Mouse (Mus musculus): ENCODE measurements at regions not wholly inside any gene's neighbourhood (a gene's known extent, or its start where the extent isn't known, plus 50 kb on each side); places are given as distances from the start of the nearest gene placed in this dataset.

- no peak for ATAC-seq
Measured at GRCm38 (mm10) chr16:93533205-93533604, 70.7 kb downstream of the Setd4 start.

DNA sequence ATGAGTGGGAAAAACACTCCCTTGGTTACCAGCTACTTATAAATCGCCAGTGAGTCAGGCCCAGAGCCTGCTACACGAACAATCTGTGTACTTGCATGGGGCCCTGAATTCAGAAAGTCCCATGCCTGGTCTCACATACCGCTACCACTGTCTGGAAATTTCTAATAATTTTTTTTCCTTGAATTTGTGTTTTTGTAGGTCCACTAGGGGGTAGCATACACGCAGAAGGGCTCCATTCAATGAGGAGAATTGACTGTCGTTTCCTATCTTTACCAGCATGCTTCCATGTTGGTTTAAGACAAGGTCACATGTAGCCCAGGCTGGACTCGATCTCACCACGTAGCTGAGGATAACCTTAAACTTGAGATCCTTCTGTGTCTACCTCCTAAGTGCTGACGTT lies 71.9 kb downstream of the Setd4 start:
- ATAC-seq, result no peak

- no peak for ATAC-seq
Measured at GRCm38 (mm10) chr16:93522485-93522884, 81.4 kb downstream of the Setd4 start.

DNA sequence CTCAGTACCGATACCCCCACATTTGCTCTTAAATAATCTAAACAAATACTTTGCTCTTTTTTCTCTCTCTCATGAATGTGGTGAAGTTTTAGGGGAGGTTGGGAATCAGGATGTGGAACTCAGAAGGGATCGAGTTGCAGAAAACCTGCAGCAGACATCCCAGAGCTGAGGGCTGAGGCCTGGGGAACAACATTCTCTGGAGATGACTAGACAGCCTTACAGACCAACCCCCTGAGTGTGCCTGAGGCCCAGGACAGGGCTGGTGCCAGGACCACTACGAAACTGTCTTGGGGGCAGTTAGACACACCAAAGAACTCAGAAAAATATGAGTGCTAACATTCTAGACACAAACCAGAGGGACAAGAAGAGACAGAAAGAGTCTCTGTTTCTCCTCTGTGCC lies 83.4 kb downstream of the Setd4 start:
- no peak for ATAC-seq

GRCm38 (mm10) chr16:93518620-93519019 lies 85.2 kb downstream of the Setd4 start:
- no peak for ATAC-seq

DNA sequence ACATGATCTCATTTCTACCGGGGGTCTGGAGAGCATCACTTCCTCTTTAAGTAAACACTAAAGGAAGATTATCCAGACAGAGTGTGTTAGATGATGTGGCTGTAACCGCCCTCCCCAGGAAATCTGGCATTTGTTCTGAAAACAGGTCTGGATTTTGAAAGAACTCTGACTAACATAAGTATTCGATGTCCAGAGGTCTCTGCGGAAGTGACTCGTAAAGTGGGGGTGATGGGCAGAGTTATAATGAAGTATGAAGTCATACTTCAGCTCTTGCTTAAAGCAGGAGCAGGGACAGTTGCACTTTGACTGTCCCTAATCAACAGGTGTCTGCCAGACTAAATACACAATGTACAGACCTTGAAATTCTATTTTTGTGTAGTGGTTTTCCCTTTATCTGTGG lies 87.1 kb downstream of the Setd4 start:
- ATAC-seq, result no peak

DNA sequence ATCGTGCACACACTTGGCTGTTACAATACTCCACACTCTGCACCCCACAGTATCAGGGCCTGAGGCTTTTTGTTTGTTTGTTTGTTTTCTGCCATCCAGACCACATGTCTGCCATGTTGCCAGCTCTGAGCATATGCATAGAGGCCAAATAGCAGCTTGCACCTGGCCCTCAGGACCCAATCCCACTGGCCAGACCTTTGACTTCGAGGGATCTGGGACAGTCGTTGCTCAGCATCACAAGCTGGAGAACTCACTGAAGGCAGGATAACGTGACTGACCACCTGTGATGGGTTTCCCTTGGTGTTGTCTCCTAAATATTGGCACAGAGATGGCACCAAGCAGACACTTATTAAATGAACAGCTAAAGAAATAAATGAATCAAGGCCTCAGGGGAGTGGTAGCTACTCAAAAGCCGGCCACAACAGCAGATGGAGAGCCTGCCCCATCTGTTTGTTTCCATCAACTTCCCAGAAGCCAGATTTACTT lies 88.4 kb downstream of the Setd4 start:
- no peak for ATAC-seq

GRCm38 (mm10) chr16:93513616-93514041 lies 90.2 kb downstream of the Setd4 start:
- no peak for ATAC-seq

GRCm38 (mm10) chr16:93511988-93512387 lies 91.9 kb downstream of the Setd4 start:
- no peak for ATAC-seq

DNA sequence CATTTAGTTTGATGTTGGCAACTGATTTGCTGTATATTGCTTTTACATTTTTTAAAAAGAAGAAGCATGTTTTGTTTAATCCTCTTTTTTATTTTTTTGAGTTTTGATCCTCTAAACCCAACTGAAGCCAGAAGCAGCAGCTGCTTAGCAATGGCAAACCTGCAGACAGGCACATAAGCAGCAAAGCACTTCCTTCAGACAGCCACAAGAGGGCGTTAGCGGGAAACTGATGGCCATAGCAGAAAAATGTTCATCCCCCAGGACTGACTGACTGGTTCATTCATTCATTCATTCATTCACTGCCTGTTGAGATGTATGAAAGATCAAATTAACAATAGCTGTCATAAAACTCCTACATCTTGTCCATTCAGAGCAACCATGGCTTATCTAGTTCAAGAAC lies 92.3 kb downstream of the Setd4 start:
- no peak for ATAC-seq

DNA sequence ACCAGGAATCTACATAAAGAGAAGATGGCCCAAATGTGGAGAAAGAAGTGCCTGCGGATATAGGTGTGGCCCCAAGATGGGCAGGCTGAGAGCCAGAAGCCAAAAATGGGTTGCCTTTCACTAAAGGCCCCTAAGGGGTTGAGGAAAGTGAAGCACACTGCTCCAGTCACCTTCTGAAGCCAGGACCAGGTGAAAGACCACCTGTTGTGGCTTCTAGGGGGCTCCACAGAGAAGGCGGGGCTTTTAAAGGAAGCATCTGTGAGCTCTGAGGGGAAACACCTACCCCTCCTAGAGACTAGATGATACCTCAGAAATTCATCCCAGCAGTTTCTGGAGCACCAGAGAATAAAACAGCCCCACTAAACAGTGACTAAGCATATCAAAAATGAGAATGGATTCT lies 105.1 kb downstream of the Setd4 start:
- no peak for ATAC-seq

GRCm38 (mm10) chr16:93493337-93494002 lies 110.4 kb downstream of the Setd4 start:
- no peak for ATAC-seq

DNA sequence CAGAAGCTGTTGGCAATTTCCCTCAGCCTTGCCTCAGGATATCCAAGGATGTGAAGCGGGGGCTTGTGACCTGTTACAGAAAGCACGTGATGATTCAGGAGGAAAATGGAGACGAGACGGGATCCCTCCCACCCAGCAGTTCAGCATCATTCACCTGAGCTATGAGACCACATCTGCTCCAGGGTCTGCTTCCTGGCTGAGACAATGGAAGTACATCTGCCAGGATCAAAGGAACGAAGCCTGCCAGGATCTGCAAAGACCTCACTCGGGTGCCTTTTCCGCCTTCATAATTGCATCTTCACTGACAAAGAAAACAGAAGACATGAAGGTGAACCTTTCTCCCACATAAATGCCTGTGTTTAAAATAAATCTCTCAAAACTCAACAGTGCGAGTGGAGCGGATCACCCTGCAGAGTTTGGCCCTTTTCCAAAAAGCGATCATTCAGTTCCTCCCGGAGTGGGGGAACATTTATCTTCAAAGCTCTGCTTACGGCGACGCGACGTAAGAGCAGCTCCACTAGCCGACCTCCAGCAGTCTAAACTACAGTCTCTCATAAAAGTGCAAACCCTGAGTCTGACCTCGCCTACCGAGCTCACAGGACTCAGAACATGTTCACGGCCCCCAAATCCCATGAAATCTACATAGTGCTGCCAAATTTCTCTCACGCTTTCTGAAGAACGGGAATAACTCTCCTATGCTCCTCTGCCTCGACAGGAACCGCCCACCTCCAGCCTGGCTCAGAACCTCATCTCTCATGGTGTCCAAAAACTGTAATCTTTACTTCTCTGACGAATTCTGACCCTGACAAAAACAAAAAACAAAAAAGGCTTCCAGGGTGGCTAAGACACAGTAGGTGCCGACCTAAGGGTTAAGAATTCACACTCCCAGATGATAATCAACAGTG lies 117.0 kb downstream of the Setd4 start:
- no peak for ATAC-seq

DNA sequence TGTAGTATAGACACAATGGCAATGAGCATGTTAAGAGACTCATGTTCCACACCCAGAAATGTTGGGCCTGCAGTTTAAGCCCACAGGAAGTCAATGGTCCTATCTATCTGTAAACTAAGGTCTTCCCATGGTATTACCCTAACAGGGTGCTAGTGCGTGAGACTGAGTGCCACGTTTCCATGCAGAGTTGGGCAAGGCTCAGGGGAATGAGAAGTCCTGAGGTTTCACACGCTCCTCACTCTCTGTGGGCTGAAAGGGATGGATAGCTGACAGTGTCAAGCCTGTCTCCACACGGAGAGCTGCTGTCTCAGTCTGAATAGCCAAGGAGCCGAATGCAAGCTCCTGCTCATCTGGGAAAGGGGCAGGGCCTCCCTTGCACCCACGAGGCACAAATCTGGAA lies 133.9 kb downstream of the Setd4 start:
- no peak for ATAC-seq

- ATAC-seq, result no peak
Measured at GRCm38 (mm10) chr16:93465741-93466140, 138.1 kb downstream of the Setd4 start.

DNA sequence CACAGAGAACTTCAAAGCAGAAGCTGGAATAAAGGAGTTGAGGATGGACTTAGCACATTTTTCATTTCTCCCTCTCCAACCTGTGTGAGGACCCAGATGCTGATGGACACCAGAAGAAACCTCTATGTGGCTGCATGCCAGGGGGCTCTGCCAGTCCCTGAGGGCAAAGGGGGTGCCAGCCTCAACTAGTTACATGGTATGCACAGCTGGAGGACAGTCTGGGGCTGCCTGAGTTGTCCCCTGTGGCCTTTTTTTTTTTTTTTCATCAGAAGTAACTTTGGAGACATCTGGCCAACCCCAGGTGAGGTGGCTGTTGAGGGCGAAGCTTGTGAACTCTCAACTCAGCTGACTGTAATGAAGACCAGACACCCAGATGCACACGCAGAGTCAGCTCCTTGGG lies 139.0 kb downstream of the Setd4 start:
- no peak for ATAC-seq

DNA sequence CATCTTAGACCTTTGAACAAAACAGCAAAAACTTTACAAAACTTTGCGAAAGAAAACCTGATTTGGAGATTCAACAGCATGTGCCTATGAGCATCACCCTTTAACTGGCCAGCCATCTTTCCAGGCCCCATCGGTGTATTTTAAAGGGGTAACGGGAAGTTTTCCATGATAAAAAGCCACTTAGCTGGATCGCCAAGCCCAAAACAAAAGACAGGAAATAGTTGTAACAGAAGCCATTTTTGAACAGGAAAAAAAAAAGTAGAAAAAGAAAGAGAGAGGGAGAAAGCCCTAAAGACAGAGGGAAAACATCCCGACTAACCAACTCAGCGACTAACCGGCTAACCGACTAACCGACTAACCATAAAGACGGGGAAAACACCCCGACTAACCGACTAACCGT lies 140.5 kb downstream of the Setd4 start:
- no peak for ATAC-seq

- ATAC-seq, result no peak
Measured at GRCm38 (mm10) chr16:93462286-93462610, 141.6 kb downstream of the Setd4 start.

GRCm38 (mm10) chr16:93461406-93462285 lies 142.2 kb downstream of the Setd4 start:
- no peak for ATAC-seq

GRCm38 (mm10) chr16:93459497-93460240 lies 144.2 kb downstream of the Setd4 start:
- no peak for ATAC-seq

DNA sequence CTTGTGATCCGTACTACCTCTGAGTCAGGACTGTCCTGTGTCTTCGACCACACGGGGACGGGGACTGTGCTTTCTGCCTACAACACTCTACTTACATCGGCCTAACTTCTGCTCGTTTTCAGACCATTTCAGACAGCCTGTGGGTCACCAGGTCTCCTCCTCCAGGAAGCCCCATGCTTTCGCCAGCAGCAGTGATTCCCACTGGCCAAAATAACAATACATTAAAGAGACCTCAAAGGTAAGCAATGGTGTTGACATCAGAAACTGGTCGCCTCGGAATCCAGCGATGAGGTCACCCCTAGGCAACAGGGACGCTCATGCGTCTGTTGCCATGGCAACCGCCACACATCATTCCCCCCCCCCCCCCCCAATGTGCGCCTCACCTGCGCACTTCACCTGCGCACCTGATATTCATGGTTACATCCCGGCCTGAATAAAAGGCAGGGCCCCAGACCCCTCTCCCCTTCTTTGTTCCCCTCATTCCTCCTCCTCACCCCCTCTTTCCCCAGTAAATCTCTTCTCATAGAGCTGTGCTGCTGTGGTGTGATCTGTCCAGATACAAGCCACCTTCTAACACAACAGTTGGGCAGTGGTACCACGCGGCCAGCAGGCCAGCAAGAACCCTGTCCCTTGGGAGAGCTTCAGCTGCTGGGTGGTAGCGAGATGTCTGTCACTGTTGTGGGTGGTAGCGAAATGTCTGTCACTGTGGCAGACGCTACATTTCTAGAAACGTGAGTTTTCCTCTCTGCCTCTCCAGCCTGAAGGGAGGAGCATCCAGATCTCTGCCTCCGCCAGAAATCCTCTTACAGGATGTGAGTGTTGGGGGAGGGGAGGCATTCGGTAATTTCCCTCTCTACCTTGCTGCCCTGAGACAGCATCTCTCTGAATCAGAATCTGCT lies 145.0 kb downstream of the Setd4 start:
- peak; percentile 43 for ATAC-seq
